Mouse (Mus musculus): ENCODE measurements around the gene Fhod1.

- TF ChIP-seq USF1 (IDR thresholded peaks at IDR 0.05; ENCODE audit: low read depth) (no peak), CTCF (IDR thresholded peaks at IDR 0.05; ENCODE audit: control insufficient read depth, insufficient read depth, insufficient read length) (peak; percentile 95), MYOD1 (IDR thresholded peaks at IDR 0.05; ENCODE audit: control insufficient read depth, insufficient read length, low read depth) (no peak)
Observed at GRCm38 (mm10) chr8:105283074-105283473, 64.7 kb downstream of the Fhod1 start.

Data from C2C12 (cell line).